Mouse (Mus musculus) megakaryocyte-erythroid progenitor cell, adult 5-6 weeks (primary cell): Measurements from ENCODE around the gene Lamtor2. TPM values are rescaled to one million over a fixed set of nuclear protein-coding genes. Genes with fewer than 3 reads are reported as not detected.

ENCODE experiments used
- ATAC-seq: replicated peaks from 2 replicates; pipeline ENCODE4 v1.8.0; 2016; ENCODE audit warnings: mild to moderate bottlenecking, inconsistent platforms; ENCODE audit not compliant: severe bottlenecking, poor library complexity, low FRiP score, low TSS enrichment
- total RNA-seq, 2 experiments: library from RNA; stranded (forward) in 1 of 2; stranded (reverse) in 1 of 2; fragments of 200-1000, 215-1000 nt in 1 of 2; fragments of >200 nt in 1 of 2; fragmentation: Nextera tagmentation in 1 of 2; gene quantifications; 2 replicates each; pipeline ENCODE4 v1.2.3; 2014 to 2017

Lamtor2 gene
- total RNA-seq, 2 experiments from 2014 or later = 36.4 to 87.8 TPM

DNA sequence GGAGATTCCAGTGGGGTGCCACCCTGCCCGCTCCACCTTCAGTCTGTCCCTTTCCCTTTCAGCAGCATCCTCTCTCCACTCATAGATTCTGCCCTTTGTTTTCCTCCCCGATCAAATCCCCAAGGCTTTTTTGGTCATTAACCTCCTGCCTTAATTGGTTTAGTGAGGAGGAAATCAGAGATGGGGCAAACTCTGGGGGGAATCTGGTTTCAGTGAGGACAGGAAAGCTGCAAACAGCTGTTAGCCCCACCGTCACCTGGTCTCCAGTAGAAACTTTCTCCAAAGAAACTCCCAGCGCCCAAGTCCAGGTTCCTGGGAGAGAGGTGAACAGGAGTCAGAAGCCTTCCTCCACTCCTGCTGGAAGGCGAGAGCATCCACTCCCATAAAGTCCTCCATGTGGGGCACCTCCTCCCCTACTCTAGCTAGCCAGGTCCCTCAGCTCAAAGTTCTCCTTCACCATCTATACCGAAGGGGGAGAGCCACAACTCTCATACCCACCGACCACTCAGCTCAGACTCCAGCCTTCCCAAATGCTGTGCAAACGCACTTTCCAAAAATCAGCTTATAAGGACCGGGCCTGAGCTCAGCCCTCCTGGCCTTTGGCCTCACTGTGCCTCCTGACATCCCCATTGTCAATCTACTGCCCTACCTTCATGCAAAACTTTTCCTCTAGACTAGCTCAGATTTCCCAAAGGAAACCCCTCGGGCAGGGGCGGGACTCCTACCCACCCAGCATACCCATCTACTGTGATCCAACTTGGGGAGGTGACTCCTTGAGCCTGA, 22.6 kb downstream of the Lamtor2 start:
- ATAC-seq = no peak

DNA sequence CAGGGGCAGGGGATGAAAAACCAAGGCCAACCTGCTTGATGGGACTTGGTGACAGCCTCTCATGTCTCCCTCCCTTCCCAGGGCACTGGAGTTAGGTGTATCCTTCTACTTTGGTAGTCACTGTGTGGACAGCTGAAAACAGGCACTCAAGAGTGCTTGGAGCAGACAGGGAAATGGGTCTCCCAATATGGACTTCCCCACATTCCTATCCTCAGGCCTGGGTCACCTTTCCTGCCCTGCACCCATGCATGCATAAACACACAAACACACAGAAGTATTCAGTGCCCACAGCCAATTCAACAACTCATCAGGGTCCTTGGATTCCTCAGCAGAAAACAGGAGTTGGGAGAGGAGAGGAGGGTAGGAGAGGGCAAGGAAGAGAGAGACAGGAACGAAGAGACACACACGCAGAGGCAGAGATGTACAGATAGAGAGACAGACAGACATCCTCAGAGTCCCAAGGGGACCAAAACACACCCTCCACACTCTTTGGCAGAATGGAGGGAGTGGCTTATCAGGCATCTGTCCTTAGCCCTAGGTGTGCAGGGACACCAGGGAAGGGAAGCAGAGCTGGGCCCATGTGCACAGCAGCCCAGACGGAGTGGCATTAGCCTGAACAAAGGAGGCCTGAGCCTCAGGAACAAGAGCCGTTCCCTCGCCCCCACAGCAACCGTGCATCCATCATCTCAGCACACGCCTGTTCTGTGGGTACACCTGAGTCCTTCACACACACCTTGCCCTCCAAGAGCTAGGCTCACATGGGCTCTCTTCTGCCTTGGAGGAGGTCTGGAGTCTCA, 23.5 kb downstream of the Lamtor2 start:
- no peak for ATAC-seq

DNA sequence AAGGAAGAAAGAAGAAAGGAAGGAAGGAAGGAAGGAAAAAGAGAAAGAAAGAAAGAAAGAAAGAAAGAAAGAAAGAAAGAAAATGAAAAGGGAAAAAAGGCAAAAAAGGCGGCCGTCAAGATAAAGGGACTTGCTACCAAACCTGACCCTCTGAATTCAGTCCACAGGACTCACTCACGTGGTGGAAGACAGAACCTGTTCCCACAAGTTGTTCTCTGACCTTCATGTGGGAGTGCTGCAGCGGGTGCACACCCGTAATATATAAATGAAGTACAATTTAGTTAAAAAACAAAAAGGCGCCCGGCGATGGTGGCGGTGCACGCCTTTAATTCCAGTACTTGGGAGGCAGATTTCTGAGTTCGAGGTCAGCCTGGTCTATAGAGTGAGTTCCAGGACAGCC, 24.2 kb downstream of the Lamtor2 start:
- ATAC-seq = no peak

DNA sequence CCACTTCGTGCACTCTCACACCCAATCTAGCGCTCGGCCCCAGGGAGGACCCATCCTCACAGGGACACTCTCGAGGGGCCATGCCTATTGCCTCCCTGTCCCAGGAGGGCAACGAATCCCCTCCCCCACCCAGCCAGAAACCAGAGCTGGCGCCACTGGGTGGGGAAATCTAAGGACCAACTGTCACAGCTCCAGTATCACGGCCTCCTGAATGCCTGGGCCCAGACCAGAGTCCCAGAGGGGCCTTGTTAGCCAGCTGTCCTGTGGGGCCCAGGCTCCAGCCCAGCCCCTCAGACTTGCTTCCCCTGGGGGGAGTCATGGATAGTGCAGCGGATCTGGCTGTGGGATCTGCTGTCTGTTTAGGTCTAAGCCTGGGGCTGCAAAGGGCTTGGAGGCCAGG, 25.3 kb downstream of the Lamtor2 start:
- no peak for ATAC-seq

DNA sequence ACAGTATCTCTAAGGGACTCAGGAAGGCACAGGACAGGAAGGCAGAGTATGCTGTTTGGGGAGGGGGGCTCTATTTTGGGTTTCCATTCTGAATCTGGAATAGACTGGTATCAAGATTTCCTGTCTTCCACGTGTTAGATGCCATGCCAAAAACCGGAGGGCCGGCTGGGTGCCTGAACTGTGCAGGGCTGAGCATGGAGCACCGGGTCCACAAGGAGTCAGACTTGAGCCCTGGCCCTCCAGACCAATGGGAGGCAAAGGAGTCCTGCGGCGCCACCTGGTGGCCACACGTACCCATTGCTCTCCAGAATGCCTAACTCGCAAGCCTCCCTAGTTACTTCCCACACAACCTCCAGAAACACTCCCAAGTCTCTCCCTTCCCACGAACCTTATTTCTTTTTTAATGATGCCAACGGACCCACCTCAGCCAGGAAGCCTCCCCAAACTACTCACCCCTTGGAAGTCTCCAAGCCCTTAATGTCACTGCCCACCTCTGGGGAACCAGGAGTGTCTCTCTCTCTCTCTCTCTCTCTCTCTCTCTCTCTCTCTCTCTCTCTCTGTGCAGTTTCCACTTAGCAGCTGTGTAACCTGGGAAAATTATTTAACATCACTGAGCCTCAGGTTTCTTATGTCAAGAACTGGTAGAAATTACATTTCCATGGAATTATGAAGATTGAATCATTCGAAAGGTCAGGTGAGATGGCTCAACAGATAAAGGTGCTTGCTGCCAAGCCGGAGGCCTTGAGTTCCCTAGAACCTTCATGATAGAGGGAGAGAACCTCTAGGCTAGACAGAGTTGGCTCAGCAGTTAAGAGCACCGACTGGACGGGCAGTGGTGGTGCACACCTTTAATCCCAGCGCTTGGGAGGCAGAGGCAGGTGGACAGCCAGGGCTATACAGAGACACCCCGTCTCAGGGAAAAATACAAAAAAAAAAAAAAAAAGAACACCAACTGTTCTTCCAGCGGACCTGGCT, 26.4 kb downstream of the Lamtor2 start:
- peak; percentile 87 for ATAC-seq

DNA sequence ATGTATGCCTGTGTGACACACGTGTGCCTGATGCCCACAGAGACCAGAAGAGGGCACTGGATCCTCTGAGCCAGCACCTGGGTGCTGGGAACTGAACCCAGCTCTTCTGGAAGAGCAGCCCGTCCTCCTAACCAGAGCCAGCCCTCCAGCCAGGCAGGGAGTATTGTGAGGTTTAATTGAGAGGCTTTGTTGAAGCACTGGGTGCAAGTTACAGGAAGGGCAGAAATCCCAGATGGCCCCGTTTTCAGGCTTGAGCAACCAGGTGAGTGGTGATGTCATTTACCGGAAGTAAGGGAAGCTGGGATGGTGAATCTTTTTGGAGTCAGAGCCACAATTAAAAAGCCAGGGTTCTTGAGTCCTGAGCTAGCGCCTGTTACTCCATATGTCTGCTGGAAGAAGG, 27.9 kb downstream of the Lamtor2 start:
- ATAC-seq = no peak

DNA sequence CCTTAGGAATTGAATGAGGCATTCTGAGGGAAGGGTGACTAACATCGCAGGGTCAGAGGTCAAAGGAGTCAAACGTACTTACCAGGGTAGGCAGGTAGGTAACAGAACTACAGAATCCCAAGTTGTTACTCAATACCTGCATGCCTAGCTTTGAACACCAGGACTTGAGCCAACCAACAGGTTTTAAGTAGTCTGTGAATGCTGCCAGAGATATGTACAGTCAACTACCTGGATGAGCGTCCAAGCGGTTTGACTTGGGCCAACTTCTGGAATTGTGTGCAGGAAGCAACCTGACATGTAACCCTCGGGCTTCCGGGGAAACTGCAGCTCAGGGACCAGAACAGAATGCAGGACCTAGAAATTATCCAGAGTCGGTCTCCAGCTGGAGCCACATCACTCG, 29.8 kb downstream of the Lamtor2 start:
- ATAC-seq = no peak

DNA sequence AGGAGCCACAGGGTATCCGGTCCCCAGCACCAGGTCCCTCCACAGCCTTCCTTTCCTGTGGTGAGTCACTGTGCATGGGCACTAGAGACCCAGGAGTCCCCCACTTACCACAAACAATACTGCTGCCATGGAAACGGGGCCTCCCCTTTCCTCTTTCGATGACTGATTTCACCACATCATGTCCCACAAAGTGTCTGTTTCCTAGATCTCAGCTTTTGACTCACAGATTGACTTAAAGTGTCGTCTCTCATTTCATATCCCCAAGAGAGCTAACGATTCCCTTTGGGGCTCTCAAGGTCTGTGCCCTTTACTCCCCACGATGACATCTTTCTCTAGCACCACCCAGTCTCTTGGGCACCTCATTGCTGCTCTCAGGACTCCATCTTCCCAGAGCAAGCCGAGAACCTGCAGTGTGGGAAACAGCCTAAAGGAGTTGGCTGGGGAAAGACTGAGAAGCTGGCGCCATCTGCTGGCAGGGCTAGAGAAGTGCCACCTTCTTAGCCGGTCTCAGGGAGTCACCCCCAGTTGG, 31.0 kb downstream of the Lamtor2 start:
- ATAC-seq = peak; percentile 65

DNA sequence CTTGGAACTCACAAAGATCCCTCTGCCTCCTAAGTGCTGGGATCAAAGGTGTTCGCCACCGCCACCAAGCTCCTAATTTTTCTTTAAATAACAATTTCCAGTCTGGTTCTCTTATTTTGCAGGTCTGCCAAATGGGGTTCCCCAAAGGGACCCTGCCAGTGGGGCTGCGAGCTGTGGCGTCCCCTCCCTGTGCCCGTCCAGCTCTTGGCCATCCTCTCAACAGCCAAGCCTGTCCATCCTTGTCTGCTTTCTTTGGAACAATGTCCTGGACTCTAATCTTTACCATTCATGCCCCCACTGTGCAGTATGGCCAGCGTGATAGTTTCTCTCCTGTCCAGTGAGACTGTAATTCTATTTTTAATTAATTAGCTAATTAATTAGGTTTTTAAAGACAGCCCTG, 31.7 kb downstream of the Lamtor2 start:
- ATAC-seq = no peak

DNA sequence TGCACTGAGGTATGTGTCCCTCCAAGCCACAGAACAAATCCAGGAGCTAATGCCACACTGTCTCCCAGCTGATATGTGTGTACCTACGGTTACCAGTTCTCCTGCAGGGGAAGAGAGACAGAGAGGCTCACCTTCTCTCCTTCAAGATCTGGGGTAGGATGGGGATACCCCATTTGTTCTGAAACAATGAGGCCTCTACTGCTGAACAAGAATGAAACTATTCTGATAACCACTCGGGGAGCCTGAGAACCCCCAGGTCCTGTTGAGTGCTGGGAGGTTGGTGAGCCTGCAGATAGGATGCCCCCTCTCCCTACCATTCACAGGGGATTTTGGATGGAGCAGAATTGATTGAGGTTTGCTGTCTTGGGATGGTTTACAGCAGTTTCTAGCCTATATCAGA, 32.8 kb downstream of the Lamtor2 start:
- no peak for ATAC-seq

DNA sequence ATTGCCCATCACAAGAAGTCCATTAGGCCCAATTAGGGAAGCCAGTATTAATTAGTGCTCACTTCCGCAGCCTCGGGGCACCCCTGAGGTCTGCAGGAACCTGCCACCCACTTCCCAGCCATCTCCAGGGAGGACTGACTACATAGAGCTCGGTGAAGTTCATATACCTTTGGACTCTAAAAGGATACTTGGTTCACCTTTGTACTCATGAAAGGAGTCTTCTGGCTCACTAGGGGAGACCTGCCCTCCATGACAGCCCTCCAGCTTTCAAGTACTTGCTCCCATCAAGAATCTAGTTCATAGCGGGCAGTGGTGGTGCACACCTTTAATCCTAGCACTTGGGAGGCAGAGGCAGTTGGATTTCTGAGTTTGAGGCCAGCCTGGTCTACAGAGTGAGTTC, 34.5 kb downstream of the Lamtor2 start:
- ATAC-seq = no peak

DNA sequence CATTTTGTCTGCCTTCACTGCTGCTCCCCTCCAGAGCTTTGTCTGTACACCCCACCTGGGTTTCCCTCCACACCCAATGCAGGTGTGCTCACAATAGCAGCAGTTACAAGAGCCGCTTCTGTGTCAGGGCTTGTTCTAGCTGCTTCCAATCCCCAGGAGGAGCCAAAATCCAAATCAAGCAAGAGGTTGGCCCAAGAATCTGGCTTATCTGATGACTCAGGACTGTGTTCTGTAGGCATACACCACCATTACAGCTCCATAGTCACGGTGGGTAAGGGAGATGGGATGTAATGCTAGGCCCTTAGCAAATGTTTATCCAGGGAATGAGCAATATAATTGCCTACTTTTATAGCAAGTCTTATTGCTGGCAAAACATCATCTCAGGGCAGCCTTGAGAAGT, 36.5 kb downstream of the Lamtor2 start:
- ATAC-seq = no peak

DNA sequence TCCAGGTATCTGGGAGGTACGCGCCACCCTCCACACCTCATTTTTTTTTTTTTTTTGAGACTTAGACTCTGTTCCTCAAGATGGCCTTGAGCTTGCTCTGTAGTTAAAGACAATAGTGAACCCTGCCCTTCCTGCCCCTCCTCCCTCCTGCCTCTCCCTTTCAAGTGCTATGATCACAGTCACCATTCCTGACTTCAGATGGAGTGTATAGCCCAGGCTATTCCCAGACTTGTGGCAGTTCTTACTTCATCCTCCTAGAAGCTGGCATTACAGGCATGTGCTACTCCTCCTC, 37.8 kb downstream of the Lamtor2 start:
- no peak for ATAC-seq

DNA sequence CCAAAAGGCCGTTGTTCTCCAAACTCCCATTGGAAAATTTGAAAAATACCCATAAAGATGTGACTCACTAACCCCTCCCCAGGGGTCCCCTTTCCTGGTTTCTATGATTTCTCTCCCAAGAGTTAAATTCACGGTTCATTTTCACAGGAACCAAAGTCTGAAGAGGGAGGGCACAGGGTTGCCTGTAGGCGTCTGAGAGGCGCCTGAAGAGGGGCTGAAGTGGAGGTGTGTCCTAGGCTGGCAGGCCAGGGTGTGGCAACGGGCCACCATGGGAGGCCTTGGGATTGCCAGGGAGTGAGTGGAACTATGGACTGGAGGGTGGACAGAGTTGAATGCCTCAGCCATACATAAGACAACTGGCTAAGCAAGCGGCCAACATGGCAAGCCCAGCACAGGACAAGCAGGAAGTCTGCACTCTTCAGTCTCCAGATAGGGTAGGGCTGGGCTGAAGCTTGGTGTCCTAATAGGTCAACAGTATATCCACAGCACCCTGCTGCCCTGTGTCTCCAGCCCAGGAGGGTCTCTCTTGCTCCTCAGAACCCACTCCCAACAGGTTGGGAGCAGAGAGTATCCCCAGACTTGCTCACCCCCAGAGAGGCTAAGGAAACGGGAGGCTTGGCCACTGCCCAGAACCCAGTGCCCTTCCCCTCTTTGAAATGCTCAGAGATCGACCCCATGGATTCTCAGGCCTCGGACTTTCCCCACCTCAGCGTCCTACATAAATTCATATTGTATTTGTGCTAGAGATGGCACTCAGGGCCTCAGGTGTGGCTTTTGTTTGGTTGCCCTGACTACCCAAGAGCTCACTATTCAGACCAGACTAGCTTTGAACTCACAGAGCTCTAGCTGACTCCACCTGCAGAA, 38.4 kb downstream of the Lamtor2 start:
- ATAC-seq = no peak

DNA sequence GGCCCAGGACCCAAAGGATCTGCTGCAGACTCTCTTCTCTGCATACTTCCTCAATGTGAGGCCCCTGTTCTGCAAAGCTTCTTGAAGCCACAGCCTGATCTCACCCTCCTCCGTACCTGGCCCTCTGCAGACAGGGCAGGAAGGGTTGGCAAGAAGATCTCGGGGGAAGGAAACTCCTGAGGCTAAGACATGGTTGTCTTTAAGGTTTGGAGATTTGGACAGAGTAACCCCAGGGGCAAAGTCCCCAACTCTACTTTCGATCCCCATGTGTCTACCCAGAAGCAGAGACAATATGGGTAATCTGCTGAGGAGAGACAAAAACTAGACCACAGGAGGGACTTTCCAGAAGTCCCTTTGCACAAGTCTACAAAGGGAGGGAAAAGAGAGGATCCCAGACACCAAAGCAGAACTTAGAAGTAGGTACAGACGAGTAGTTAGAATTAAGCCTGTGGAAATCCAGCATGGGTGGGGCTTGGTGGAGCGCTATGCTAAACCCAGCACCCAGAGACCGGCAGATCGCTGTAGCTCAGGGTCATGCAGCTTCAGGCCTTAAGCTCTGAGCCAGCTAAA, 39.2 kb downstream of the Lamtor2 start:
- ATAC-seq = no peak

DNA sequence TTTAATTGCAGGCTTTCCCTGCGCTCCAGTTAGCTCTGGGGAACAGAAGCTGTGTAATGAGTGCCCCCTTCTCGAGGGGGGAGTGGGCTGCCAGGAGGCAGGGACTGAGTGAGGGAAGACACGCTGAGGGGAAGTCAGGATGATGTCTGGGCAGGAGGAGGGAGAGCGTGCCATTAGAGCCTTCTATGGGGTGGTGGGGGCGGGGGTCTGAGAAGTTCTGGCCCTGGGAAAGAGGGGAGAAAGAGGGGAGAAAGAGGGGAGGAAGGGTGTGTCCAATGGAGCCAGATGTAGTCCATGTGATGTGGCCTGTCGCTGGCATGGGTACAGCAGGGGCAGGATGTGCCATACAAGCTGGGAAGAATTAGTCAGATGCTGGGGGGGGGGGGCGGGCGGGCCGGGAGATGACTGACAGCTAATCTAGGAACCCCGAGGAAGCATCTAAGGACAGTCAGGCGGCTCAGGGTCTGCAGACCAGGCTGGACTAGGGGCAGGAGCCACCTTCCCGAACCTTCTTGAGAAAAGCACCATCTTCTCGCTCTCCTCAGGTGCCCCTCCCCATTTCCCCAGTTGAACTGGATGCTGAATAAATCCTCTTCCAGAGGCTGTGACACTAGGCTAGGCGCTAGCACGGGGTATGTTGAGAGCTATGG, 39.9 kb downstream of the Lamtor2 start:
- ATAC-seq = no peak

DNA sequence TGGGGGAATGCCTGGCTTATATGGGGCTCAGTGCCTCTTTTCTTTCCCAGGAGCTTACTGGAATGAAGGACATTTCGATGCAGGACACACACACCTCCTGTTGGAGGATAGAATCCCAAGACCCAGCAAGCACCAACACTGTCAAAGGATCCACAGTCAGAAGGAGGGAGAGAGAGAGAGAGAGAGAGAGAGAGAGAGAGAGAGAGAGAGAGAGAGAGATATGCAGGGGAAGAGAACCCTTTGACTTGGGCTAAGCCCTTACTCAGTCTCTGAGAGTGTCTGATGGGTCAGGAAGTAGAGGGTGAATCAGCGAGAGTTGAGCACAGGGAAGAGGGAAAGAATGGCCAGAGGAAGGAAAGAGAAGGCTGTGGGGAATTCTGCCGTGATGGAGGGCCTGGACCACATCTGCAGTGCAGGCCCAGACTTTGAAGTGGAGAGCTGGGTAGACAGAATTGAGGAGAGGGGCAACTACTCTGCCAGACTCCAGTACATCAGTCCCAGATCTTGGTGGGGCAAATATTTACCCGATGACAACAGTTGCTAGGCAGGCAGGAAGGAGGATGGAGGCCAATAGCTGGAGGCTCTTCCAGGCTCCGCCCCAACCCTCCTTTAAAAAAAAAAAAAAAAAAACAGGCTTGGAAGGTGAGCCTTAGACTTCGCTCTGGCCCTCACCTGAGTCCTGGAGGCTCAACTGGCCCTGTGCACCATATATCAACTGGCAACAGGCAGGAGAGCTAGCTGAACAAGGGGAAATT, 40.6 kb downstream of the Lamtor2 start:
- ATAC-seq = no peak
